Mouse (Mus musculus): ENCODE data around the gene Celf2. TPM values are rescaled to one million over a fixed set of nuclear protein-coding genes. Genes with fewer than 3 reads are reported as not detected.

Celf2 gene
- total RNA-seq, 2 experiments from 2014 or later = 375 to 530 TPM

DNA sequence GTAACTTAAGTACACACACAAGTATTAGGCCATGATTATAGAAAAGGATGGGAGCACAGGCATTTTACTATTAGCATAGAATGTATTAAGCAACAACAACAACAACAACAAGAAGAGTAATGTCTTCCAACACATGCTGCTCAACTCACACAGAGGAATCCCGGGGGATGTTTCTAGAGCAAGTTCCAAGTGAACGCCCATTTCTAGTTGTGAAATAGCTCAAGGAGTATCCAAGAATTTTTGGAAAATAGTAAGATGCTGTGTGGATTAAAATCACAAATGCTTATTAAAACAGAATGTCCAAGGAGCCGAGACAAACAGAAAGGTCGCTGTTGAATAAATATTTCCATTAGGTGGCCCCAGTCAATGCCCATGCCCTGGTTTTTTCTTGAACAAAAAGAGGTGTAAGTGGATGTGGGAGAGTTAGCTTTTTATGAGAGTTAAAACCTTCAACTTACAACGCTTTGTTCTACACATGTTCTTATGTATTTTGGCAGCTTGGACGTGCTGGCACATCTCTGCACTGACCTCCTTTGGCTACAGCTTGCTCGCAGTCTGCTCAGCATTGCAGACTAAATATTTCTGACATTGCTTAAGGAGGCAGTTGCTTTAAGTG is 448.8 kb downstream of the Celf2 start:
- DNase-seq (ENCODE audit: low spot score in 2 of 2) = no peak
- intact Hi-C loops (cut with DNase I) = no loop called here

DNA sequence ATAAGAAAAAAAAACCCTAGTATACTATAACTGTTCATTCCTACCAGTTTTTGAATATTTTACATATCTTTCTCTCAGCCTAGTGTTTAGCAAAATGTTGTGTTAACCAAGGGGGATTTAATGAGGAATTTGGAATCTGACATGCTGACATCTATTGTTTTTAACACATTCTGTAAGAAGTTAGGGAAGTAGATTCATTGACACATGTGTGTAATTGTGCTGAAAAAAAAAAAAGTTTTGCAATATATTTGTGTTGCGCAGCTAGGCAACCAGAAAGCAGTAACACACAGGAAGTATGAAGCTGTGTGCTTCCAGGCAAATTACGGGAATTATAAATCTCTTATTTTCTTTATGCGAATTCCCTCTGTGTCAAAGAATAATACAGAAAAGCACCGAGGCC is 453.0 kb downstream of the Celf2 start:
- no peak for DNase-seq (ENCODE audit: low spot score in 2 of 2)
- intact Hi-C loops (cut with DNase I) = no loop called here

DNA sequence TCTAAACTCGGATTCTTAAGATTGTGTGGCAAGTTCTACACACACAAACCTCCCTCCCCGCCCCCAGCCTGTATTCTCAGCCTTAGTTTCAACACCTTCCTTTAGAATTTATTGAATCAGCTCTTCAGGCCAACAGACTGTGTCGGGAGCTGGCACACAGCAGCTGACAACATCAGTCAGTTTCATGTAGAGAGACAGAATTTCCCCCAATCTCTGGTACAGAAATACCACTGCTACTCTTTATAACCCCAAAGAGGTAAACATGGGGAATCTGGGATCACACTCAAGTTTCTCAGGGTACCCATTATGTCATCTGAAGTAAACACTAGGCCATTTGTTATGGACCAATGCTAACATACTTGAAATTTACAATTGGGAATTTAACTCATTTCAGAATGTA is 453.4 kb downstream of the Celf2 start:
- intact Hi-C loops (cut with DNase I) = no loop called here
- DNase-seq (ENCODE audit: low spot score in 2 of 2) = no peak

DNA sequence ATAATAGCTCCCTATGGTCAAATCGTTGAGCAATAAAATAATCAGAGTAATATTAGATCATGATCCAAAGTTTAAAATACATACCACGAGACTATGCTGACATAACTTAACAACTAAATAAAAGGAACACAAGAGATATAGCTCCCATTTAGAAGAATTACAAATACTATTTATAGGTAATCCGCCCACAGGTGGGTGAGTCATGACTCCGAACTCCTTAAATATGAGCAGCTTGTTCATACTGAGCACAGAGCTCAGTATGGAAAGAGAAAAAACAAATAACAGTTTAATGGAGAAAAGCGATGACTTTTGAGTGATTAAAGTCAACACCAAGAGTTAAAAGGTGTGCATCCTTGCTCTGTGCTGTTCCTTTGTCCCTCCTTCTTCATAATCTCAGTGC is 458.3 kb downstream of the Celf2 start:
- intact Hi-C loops (cut with DNase I) = no loop called here
- no peak for DNase-seq (ENCODE audit: low spot score in 2 of 2)

DNA sequence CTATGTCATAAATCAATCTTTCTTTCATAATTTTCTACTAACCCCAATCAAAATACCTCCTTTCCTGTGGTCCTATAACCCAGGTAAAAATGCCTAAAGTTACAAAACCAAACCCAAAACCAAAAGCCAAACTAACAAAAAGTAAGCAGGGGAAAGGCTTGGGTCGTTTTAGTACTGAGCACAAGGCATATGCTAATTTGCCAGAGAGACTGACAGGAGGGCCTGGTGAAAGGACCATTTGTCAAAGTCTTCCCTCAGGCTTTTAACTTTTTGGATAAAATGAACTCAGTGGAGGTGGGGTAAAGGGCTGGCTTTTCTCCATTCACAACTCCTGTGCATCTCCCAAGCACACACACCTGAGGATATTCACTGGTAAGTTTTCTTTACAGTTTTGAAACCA is 463.2 kb downstream of the Celf2 start:
- no peak for DNase-seq (ENCODE audit: low spot score in 2 of 2)
- intact Hi-C loops (cut with DNase I) = loop anchor here (10.0 kb wide), 1 partner anchor 161 kb away; no protein-coding TSS in a partner anchor

DNA sequence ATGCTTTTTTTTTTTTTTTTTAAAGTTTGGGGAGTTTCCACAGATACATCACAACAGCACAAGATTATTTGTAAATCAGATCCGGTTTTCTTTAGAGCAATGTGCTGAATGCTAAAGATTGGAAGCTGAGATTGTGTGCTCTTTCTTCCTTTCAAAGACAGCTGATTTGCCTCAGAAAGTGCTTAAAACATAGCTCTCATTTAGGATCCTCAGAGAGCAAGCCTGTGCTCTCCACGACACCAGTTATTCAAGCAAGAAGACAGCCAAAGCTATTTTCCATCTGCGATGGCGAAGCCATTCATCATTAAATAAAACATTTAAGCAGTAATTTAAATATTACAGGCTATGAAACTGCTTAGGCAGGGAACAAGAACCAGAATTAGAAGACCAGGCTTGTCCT is 463.8 kb downstream of the Celf2 start:
- DNase-seq (ENCODE audit: low spot score in 2 of 2) = no peak

DNA sequence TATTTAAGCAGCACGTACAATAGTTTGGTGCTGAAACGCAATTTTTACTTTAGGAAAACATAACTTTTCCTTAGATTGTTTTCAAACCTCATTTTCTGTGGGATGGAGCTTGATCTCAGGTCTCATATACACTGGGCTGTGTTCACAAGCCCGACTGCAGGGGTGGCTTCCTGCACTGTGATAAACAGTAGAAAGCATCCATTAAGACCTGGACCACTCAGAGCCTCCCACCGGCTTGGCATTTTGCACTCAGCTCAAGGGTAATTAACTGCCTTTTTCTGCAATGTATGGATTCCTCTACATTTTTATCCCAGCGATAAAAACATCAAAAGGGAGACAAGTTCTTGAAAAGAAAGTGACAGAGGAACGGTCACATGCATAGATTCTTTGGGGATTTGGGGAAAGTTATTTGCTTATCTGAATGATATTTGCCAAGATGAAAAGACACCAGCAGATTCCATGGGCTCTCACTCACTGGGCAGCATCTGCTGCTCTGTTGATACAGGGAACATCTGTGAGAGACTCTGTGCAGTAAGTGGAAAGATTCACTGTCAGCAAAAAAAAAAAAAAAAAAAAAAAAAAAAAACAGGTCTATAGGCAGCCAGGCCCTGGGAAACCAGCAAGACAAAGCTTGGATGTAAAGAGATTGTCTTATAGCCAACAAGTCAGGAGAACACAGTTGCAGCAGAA is 465.4 kb downstream of the Celf2 start:
- intact Hi-C loops (cut with DNase I) = loop anchor here (10.0 kb wide), 1 partner anchor 159 kb away; no protein-coding TSS in a partner anchor

More for the DNA sequence above, 463.8 kb downstream of the Celf2 start:
- intact Hi-C loops (cut with DNase I) = loop anchor here (10.0 kb wide), 1 partner anchor 161 kb away; no protein-coding TSS in a partner anchor

DNA sequence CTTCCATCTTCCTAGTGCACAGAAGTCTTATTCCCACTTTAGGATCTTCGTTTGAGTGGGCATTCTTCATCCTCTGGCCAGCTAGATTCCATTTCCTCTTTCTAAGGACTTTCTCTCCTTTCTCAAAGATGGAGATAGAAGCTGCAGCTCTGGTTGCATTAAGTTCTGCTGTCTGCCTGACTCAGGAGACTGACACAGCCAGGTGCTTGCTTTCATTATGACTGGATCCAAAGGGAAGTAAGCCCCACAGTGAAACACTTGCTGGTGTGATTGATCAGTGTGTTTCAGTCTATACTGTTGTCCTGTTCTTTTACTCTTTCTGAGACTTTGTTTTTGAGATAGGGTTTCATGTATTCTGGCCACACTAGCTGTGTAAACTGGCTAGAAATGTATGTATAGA is 468.4 kb downstream of the Celf2 start:
- DNase-seq (ENCODE audit: low spot score in 2 of 2) = no peak
- intact Hi-C loops (cut with DNase I) = loop anchor here (10.0 kb wide), 1 partner anchor 156 kb away; no protein-coding TSS in a partner anchor

More for the DNA sequence above, 465.4 kb downstream of the Celf2 start:
- DNase-seq (ENCODE audit: low spot score in 2 of 2) = no peak

DNA sequence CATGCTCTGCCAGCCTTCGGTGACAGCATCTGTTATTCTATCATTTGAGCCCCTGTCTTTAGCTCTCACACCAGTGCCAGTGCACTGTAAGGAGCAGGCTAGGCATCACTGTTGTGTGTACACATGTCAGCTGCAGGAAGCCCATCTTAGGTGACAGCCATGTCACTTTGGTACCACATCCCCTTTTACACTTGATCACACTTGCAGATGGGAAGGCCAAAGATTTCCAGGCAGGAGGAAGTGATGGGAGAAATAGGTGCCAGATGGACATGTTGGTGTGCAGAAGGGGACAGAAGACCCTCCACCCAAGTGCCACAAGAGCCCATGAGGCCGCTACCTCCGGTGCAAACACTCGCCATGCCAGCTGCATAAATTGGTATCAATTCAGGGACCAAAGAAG is 470.4 kb downstream of the Celf2 start:
- DNase-seq (ENCODE audit: low spot score in 2 of 2) = no peak
- intact Hi-C loops (cut with DNase I) = no loop called here

DNA sequence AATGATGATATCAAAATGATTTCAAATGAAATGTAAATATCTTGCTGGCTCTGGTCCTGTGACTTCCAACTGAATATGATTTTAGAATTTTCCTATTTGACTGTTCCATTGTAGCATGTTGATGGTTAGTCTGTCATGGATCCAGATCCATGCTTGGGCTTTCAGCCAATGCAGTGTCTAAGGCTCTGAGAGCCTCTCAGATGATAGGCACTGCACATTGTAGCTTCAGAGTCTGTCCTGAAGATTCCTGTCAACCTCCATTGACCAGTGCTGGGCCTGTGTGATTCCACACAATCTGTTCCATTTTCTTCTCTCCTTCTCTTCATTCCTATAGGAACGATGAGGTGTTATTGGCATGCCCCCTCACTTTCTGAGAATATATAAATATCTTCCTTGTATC is 478.0 kb downstream of the Celf2 start:
- intact Hi-C loops (cut with DNase I) = no loop called here

DNA sequence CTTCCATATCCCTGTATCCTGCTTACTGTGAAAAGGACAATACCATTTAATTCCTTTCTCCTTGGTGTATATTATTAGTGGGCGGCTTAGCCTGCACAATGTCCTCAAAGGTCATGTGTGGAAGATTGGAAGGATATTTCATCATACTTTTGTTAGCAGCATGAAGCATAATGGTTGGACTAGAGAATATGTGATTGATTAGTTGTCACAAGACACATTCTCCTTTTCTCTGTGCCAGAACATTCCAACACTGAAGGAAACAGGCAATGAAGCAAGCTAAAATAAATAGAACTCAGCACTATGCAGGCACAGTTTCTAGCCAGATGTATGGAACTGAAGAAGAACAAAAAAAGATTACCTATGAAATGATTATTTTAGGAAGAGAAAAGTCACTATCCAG is 482.6 kb downstream of the Celf2 start:
- intact Hi-C loops (cut with DNase I) = no loop called here
- DNase-seq (ENCODE audit: low spot score in 2 of 2) = no peak

More for the DNA sequence above, 478.0 kb downstream of the Celf2 start:
- DNase-seq (ENCODE audit: low spot score in 2 of 2) = no peak

DNA sequence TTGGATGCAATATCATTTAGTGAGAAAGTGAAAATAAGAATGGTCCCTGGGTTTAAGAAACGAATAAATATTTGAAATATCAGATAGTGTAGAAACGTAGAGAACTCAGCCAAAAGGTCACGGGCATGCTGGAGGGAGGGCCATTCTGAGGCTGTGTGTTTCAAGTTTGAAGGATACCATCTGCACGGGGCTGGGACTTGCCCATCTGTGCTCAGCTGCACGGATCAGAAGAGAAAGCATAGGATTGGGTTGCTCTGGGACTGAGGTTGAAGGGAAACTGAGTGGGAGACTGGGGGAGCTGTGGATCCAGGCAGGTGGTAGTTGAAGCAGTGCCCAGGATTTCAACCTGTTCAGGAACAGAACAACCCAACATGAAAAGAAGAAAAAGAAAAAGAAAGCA is 483.8 kb downstream of the Celf2 start:
- intact Hi-C loops (cut with DNase I) = no loop called here
- no peak for DNase-seq (ENCODE audit: low spot score in 2 of 2)

DNA sequence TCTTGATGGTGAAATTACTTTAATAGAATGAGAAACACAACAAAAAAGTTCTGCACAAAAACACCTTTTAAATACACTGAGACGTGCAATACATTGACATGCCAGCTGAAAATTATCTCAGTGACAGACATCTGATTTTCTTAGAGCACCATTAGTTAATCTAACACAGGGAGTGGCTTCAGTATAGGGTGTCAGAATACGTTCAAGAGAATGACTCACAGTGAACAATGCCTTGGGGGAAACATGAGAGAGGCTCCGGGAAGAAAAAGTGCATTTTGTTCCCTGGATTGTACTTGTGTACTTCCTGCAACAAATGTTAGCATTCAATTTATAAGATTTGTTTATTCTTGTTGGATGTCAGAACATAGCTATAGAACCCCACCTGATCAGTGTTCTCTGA is 487.2 kb downstream of the Celf2 start:
- intact Hi-C loops (cut with DNase I) = no loop called here
- no peak for DNase-seq (ENCODE audit: low spot score in 2 of 2)

DNA sequence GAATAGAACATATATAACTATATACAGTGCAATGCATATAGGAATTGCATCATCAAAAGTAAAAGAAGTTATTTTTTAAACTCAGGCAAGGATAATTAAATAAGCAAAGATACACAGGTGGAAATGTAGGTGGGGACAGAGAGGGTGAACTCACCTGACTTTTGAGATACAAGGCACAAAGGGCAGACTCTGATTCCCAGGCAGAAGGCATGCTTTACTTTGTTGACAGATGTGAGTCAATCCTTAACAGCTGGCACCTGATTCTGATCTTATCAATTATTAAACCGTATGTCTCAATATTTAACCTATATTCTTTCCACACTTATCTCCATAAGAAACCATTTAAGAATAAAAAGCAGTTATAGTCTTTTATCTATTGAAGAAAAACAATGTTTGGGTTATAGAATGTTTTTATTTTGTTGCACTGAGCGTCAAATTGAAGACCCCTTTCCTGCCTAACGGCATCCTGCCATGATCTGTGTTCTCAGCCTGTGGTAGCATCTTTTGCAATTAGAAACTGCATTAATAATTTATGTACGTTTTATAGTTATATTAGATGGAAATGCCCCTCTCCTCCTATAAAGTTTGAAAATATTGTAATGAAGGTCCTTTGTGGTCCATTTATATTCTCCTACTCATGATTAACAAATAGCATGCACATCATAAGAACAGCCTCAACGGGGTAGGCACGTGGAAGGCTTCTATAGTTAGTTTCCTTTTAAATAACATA is 491.8 kb downstream of the Celf2 start:
- DNase-seq (ENCODE audit: low spot score in 2 of 2) = no peak
- intact Hi-C loops (cut with DNase I) = no loop called here

DNA sequence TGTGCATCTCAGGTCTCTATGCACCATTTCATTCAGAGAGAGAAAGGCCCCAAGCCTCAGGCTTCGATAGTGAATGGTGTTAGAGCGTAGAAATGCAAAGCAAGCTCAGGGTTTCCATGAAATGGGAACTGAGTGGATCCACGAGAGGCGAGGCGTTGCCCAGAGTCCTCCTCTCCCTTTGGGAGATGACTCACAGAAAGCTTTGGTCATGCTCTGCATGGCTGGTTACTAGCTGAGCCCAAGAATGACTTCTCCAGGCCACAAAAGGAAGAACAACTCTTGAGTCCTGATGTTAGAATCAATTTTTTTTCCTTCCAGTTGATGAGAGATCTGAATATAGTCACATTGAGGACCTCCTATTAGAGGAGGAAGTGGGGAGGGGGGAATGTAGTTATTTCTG is 496.2 kb downstream of the Celf2 start:
- intact Hi-C loops (cut with DNase I) = no loop called here
- DNase-seq (ENCODE audit: low spot score in 2 of 2) = no peak

DNA sequence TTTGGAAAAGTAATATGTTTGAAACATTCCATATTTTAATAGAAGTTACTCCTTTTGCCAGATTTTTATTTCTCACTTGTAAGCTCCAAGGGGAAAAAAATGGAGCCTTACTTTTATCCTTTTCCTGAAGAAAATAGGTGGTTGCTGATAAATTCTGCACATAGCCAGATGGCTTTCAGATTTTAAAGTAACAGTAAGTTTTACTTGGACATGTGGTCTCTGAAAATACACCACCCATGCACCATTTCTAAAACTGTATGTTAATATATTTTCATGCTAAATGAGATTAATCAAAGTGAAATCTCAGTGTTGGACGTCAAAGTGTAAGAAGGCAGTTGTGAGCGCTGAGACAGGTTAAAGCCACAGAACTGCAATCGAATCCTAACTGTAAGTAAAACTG is 502.5 kb downstream of the Celf2 start:
- intact Hi-C loops (cut with DNase I) = no loop called here
- DNase-seq (ENCODE audit: low spot score in 2 of 2) = no peak

DNA sequence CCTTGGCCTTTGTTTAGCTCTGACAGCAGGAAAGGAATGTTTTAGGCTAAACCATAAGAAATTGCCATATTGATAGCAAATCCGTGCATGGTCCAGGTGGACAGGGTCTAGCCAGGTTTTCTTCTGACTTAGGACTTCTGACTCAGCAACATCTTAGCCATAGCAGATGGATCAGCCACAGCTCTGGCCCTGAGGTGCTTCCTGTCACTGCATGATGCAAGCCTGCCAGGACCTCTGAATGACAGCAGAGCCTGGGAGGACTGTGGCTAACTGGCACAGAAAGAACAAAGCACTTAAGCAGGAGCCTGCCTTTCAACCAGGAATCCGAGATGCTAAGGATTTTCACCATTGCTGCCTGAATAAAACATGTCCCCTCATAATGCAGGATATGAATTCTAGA is 507.4 kb downstream of the Celf2 start:
- intact Hi-C loops (cut with DNase I) = no loop called here
- DNase-seq (ENCODE audit: low spot score in 2 of 2) = no peak

DNA sequence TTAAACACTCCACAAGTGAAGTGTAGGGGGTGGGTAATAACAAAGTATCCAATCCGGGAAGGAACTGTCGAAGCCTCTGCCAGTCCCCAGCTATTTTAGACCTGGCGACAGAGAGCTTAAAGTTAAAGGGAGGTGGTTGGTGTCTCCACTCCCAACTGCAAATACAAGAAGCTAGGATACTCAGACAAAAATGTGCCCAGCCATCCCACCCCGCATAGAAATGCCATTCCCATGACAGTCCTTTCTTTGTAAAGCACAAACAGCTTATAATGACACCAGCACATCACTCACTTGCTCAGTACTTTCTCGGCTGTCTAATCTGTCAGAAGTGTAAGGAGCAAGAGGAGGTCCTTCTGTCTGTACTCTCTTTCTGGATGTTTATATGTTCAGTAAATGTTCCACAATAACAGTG is 518.3 kb downstream of the Celf2 start:
- intact Hi-C loops (cut with DNase I) = no loop called here
- no peak for DNase-seq (ENCODE audit: low spot score in 2 of 2)

DNA sequence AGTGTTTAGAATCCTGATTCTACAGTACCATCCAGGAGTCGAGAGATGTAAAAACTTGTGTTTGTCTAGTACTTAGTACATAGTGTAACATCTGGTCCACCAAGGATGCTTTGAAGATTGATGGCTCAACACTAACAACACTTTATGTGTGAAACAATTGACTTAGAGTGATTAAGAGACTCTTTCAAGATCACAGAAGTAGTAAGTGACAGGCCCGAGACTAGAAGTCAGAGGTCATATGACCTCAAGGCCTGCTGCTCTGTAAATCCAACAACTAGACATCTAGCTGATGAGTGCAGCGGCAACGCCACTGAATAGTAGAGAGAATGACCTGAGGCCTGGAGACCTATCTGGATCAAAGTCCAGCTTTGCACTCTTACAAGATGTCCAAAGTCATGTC is 523.7 kb downstream of the Celf2 start:
- intact Hi-C loops (cut with DNase I) = no loop called here
- no peak for DNase-seq (ENCODE audit: low spot score in 2 of 2)

DNA sequence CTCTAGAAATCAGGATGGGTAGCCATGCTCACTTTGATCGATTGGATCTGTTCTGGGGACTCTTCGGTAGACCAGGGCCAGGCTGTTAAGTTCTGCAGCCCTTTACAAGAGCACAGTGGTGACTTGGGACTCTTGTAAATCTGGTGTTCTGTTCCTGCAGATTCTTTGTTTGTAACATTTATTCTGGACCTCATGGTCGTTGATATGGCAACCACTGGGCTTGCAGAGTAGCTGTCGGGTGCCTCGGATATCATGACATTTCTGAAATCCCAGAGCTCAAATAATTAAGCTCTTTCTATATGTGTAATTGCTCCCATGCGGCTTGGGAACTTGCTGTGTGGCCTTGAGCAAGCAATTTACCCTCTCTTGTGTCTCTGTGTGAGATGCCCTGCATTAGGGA is 525.5 kb downstream of the Celf2 start:
- DNase-seq (ENCODE audit: low spot score in 2 of 2) = no peak
- intact Hi-C loops (cut with DNase I) = no loop called here

DNA sequence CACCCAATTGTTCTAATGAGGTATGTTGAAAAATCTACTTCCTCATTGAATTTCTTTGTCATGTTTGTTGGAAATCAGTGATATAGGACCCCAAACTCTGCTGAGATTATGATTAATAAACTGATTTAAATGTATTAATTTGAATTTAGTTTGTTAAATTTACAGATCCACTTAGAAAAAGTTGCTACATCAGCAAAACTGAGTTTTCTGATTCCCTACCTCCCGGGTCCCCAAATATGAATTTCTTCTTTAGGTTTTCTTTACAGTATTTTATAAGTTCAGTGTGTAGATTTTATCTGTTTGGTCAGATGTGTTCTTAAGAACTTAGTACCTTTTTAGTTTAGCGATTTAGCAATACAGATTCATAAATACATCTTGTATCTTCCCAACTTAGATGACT is 533.1 kb downstream of the Celf2 start:
- intact Hi-C loops (cut with DNase I) = no loop called here
- DNase-seq (ENCODE audit: low spot score in 2 of 2) = no peak
